22 mouse cellular contexts compared by ENCODE assay signal in genomic region chr1:87350576-87350975, GRCm38 (mm10). TPM values are rescaled to one million over a fixed set of nuclear protein-coding genes. Genes with fewer than 3 reads are reported as not detected.
DNase-seq lines count a peak whose midpoint lies in the region; ATAC-seq lines count a peak whose summit lies in the region.
"Had no signal": no experiment of that assay in that cellular context is flagged by ENCODE, and none has a peak within 500 bp of the region (broad histone marks: within the 10 kb centered on the region; RNA-seq: fewer than 3 reads in every experiment).

No protein-coding gene starts in this region.

- ATAC-seq in cerebellum, adult (ENCODE audit: insufficient number of reproducible peaks, low FRiP score, low TSS enrichment), result no peak
- ATAC-seq: forebrain, embryonic 14.5 days; forebrain, postnatal 0 days; hindbrain, embryonic 16.5 days; intestine, embryonic 15.5 days; Patski had no signal

- peak; percentile 16 for DNase-seq in adrenal gland, postnatal 10 days
- no peak for DNase-seq in adrenal gland, adult 8-10 months
- peak; percentile 7 to 18 for DNase-seq in cerebellum, postnatal 14 days
- peak; percentile 7 for DNase-seq in adrenal gland, postnatal 25 days
- peak; percentile 7 for DNase-seq in brain, adult 2 months (ENCODE audit: low read depth, low spot score)
- DNase-seq in kidney, postnatal 14 days, result no peak
- DNase-seq: B cell, adult 2 months; cerebellum, adult 11-12 months; cerebellum, adult 8-10 months; forebrain, postnatal 0 days; gastrocnemius, postnatal 25 days; heart, adult 18-20 months; heart, postnatal 14 days; kidney, adult 11 months; kidney, adult 8-10 months had no signal

RNA-seq across cellular contexts. Expression of gene Gigyf2, which starts 23.8 kb away (rescaled TPM):
- 10 to 100 TPM; 57.5 to 70.6 TPM for total RNA-seq in adrenal gland, postnatal 10 days (2021)
- total RNA-seq in adrenal gland, adult 8-10 months (2022), result 100 to 1,000 TPM in 2 of 4 experiments, 10 to 100 TPM in 2; 87.7 to 132 (median 106) TPM
- 94.6 and 114 TPM in 2 replicates for total RNA-seq in adrenal gland, postnatal 25 days (2021)

RNA-seq across cellular contexts. Expression of gene Kcnj13, which starts 44.0 kb away (rescaled TPM):
- not detected for total RNA-seq in adrenal gland, postnatal 10 days (2021)
- total RNA-seq in adrenal gland, adult 8-10 months (2022), result under 1 TPM in 1 of 4 experiments, not detected in 3; 0.38 TPM
- total RNA-seq in adrenal gland, postnatal 25 days (2021), result not detected in 2 replicates
- total RNA-seq: common myeloid progenitor, adult 5-6 weeks; gastrocnemius, postnatal 25 days; heart, adult 18-20 months; heart, postnatal 14 days; hematopoietic stem cell, adult 5-6 weeks had no signal

Comparison
In these comparisons a context has a peak if more than half of its experiments do, and no peak if none do; other contexts are left out.
1. DNase-seq: peak in adrenal gland, postnatal 10 days (single experiment), cerebellum, postnatal 14 days (2 of 2), adrenal gland, postnatal 25 days (single experiment) and brain, adult 2 months (single experiment); none in adrenal gland, adult 8-10 months (single experiment) and kidney, postnatal 14 days (single experiment).